Mouse (Mus musculus): ENCODE results near the gene Dnajc14. TPM values are rescaled to one million over a fixed set of nuclear protein-coding genes. Genes with fewer than 3 reads are reported as not detected.
A peak's percentile ranks its signal among the peaks of the same experiment; 100 is the strongest.
"Not testable (repeated sequence)": the region's sequence is repeated elsewhere in the genome, so short reads cannot be mapped to it uniquely, and the experiment has no call there.

Dnajc14 gene
- polyA plus RNA-seq, 1 experiment from 2014 or later = 31.0 TPM

DNA sequence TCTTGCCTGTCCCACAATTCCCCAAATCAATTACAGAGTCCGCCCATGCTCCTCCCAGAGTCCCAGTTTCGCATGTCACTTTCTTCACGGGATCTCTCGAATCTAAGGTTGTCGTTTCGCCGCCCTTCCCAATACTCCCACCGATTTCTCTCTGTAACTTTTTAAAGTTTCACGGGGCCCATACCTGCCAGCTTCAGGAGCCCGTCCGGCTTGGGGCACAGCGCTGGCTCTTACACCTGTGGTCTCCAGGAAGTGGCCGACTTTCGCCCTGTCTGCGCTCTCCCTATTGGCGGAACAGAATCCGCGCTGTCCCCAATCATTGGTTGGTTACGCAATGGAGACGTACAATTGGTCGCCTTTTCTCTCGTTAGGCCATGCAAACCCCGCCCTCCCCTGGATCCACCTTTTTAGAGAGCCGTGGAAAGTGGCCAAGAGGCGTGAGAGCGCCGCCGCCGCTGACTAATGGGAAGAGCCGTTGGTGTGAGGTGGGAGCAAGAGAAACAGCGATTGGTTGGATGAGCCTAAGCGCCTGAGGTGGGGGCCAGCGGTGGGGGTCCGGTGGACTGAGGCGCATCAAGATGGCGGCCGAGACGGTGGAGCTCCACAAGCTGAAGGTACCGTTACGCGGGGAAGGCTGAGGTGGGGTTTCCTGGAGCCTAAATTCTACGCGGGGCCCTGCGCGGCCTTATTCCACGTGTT is 17.6 kb downstream of the Dnajc14 start, which contains the start of gene Ormdl2:
Gene Ormdl2 (minus strand): TSS at position 288 of the 699 bp plus-strand sequence.
- ATAC-seq (ENCODE audit: insufficient number of reproducible peaks, insufficient read depth, low FRiP score, low read depth) = peak; percentile 99
- peak within 1 kb of the TSS; percentile 89 for H3K4me2 ChIP-seq (ENCODE audit: low read length)
- peak within 1 kb of the TSS; percentile 79 to 91 for H3K4me3 ChIP-seq (ENCODE audit: control insufficient read depth in 1 of 2, insufficient read depth in 1 of 2, low read depth in 1 of 2, low read length in 2 of 2)
- H3K27ac ChIP-seq (replicated peaks in 1 of 2; ENCODE audit: control insufficient read depth in 1 of 2, insufficient read depth in 1 of 2, low read depth in 2 of 2, low read length in 2 of 2) = peak within 1 kb of the TSS; percentile 55 to 69; a peak in 3 of 4 replicates
- no peaks in the 10 kb centered on the region for H3K27me3 ChIP-seq (ENCODE audit: control insufficient read depth, insufficient read depth, low read length)
- H3K9ac ChIP-seq (ENCODE audit: low read length) = peak within 1 kb of the TSS; percentile 92
- no peaks in the 10 kb centered on the region for H3K9me3 ChIP-seq (ENCODE audit: control insufficient read depth, low read length)
- peaks cover 0 to 15% of the 10 kb centered on the region in 2 experiments; a peak in 1 of 4 replicates for H3K4me1 ChIP-seq (ENCODE audit: control insufficient read depth in 2 of 2, insufficient read depth in 2 of 2, low read length in 2 of 2)
- WGBS = under 1% methylated on average over 46 of the region's 46 CpGs
- peaks cover 53% of the 10 kb centered on the region for H3K36me3 ChIP-seq (ENCODE audit: control insufficient read depth, insufficient read depth, low read length)

DNA sequence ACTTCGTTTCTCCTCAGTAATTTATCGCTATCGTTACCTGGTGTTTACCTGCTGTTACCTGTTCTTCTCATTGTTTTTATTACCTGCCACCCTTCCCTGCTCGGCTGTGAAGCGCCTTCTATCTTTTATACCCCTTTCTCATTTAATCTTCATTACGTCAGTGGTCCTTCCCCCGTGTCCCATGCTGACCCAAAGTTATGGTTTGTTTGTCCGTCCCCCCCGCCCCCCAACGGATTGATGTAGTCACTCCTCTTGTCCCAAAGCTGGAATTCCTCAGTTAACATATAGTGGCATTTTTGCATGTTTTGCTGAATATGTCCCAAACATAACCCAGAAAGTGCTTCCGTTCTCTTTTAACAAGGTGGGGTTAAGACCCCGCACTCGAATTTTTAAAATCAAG is 18.3 kb downstream of the Dnajc14 start:
- peak overlapping the region; percentile 92 for H3K9ac ChIP-seq (ENCODE audit: low read length)
- H3K27me3 ChIP-seq (ENCODE audit: control insufficient read depth, insufficient read depth, low read length) = no peaks in the 10 kb centered on the region
- H3K4me1 ChIP-seq (ENCODE audit: control insufficient read depth in 2 of 2, insufficient read depth in 2 of 2, low read length in 2 of 2) = peaks cover 0 to 15% of the 10 kb centered on the region in 2 experiments; a peak in 1 of 4 replicates
- peak overlapping the region; percentile 89 for H3K4me2 ChIP-seq (ENCODE audit: low read length)
- no peaks in the 10 kb centered on the region for H3K9me3 ChIP-seq (ENCODE audit: control insufficient read depth, low read length)
- WGBS = 4% methylated on average over 13 of the region's 13 CpGs
- peak overlapping the region; percentile 79 to 91 for H3K4me3 ChIP-seq (ENCODE audit: control insufficient read depth in 1 of 2, insufficient read depth in 1 of 2, low read depth in 1 of 2, low read length in 2 of 2)
- H3K36me3 ChIP-seq (ENCODE audit: control insufficient read depth, insufficient read depth, low read length) = peaks cover 50% of the 10 kb centered on the region
- no peak for ATAC-seq (ENCODE audit: insufficient number of reproducible peaks, insufficient read depth, low FRiP score, low read depth)
- H3K27ac ChIP-seq (replicated peaks in 1 of 2; ENCODE audit: control insufficient read depth in 1 of 2, insufficient read depth in 1 of 2, low read depth in 2 of 2, low read length in 2 of 2) = peak overlapping the region; percentile 55 to 69; a peak in 3 of 4 replicates

DNA sequence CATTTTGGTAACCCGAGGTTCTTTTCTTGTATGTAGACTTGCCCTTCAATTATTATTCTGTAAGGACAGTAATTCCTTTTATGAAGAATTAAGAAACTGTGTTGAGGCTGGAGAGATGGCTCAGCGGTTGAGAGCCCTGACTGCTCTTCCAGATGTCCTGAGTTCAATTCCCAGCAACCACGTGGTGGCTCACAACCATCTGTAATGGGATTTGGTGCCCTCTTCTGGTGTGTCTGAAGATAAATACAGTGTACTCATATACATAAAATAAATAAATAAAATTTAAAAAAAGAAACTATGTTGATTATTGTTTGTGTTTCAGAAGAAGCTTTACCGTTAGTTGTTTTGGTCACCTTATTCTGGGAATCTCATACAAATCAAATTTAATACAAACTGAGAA is 19.2 kb downstream of the Dnajc14 start:
- Histone ChIP-seq H3K36me3 (ENCODE audit: control insufficient read depth, insufficient read depth, low read length) (peaks cover 47% of the 10 kb centered on the region), H3K4me1 (ENCODE audit: control insufficient read depth in 2 of 2, insufficient read depth in 2 of 2, low read length in 2 of 2) (peaks cover 0 to 15% of the 10 kb centered on the region in 2 experiments; a peak in 1 of 4 replicates), H3K4me3 (ENCODE audit: control insufficient read depth in 1 of 2, insufficient read depth in 1 of 2, low read depth in 1 of 2, low read length in 2 of 2) (peak overlapping the region in 1 of 2 experiments; percentile 91; a peak in 1 of 4 replicates), H3K4me2 (ENCODE audit: low read length) (peak overlapping the region; percentile 89)
- ATAC-seq (ENCODE audit: insufficient number of reproducible peaks, insufficient read depth, low FRiP score, low read depth); H3K9me3 ChIP-seq (ENCODE audit: control insufficient read depth, low read length); H3K27ac ChIP-seq (replicated peaks in 1 of 2; ENCODE audit: control insufficient read depth in 1 of 2, insufficient read depth in 1 of 2, low read depth in 2 of 2, low read length in 2 of 2); H3K27me3 ChIP-seq (ENCODE audit: control insufficient read depth, insufficient read depth, low read length); H3K9ac ChIP-seq (ENCODE audit: low read length): not testable (repeated sequence)
- 68% methylated on average over 4 of the region's 4 CpGs for WGBS

GRCm38 (mm10) chr10:128823821-128824220 is 20.0 kb downstream of the Dnajc14 start:
- no peak for ATAC-seq (ENCODE audit: insufficient number of reproducible peaks, insufficient read depth, low FRiP score, low read depth)
- Histone ChIP-seq H3K9ac (ENCODE audit: low read length) (no peak overlapping the region), H3K4me2 (ENCODE audit: low read length) (no peak overlapping the region), H3K9me3 (ENCODE audit: control insufficient read depth, low read length) (no peaks in the 10 kb centered on the region), H3K4me3 (ENCODE audit: control insufficient read depth in 1 of 2, insufficient read depth in 1 of 2, low read depth in 1 of 2, low read length in 2 of 2) (no peak overlapping the region), H3K27ac (replicated peaks in 1 of 2; ENCODE audit: control insufficient read depth in 1 of 2, insufficient read depth in 1 of 2, low read depth in 2 of 2, low read length in 2 of 2) (no peak overlapping the region), H3K27me3 (ENCODE audit: control insufficient read depth, insufficient read depth, low read length) (no peaks in the 10 kb centered on the region), H3K4me1 (ENCODE audit: control insufficient read depth in 2 of 2, insufficient read depth in 2 of 2, low read length in 2 of 2) (peaks cover 0 to 15% of the 10 kb centered on the region in 2 experiments; a peak in 1 of 4 replicates), H3K36me3 (ENCODE audit: control insufficient read depth, insufficient read depth, low read length) (peaks cover 44% of the 10 kb centered on the region)
- WGBS = 95% methylated on average over 9 of the region's 9 CpGs

DNA sequence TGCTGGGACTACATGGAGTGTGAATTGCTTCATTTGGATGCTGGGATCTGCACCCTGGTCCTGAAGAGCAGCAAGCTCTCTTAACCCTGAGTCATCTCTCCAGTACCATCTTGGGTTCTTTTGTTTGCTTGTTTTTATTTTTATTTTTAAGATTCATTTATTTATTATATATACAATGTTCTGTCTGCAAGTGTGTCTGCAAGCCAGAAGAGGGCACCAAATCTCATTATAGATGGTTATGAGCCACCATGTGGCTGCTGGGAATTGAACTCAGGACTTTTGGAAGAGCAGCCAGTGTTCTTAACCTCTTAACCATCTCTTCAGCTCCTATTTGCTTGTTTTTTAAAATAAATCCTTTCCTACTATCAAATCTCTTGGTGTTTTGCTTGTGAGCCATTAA is 33.5 kb downstream of the Dnajc14 start:
- Histone ChIP-seq H3K27me3 (ENCODE audit: control insufficient read depth, insufficient read depth, low read length) (no peaks in the 10 kb centered on the region), H3K4me1 (ENCODE audit: control insufficient read depth in 2 of 2, insufficient read depth in 2 of 2, low read length in 2 of 2) (no peaks in the 10 kb centered on the region), H3K9ac (ENCODE audit: low read length) (no peak overlapping the region), H3K27ac (replicated peaks in 1 of 2; ENCODE audit: control insufficient read depth in 1 of 2, insufficient read depth in 1 of 2, low read depth in 2 of 2, low read length in 2 of 2) (no peak overlapping the region), H3K9me3 (ENCODE audit: control insufficient read depth, low read length) (no peaks in the 10 kb centered on the region), H3K4me2 (ENCODE audit: low read length) (no peak overlapping the region), H3K36me3 (ENCODE audit: control insufficient read depth, insufficient read depth, low read length) (peaks cover 88% of the 10 kb centered on the region), H3K4me3 (ENCODE audit: control insufficient read depth in 1 of 2, insufficient read depth in 1 of 2, low read depth in 1 of 2, low read length in 2 of 2) (no peak overlapping the region)
- no peak for ATAC-seq (ENCODE audit: insufficient number of reproducible peaks, insufficient read depth, low FRiP score, low read depth)

DNA sequence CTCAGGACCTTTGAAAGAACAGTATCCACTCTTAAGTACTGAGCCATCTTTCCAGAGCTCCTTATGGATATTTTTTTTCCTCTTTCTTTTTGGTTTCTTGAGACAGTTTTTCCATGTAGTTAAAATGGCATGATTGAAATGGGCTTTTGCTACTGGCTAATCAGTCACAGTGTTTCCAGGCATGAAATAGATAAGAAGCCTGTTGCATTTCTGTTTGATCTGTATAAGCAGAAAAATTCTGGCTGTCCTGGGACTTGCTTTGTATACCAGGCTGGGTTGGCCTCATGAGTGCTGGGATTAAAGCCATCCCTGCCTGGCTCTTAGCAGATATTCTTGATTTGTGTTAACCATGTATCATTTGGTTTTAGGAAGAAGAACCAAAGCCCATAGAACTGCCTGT is 35.6 kb downstream of the Dnajc14 start:
- Histone ChIP-seq H3K4me2 (ENCODE audit: low read length) (no peak overlapping the region), H3K9me3 (ENCODE audit: control insufficient read depth, low read length) (no peaks in the 10 kb centered on the region), H3K4me3 (ENCODE audit: control insufficient read depth in 1 of 2, insufficient read depth in 1 of 2, low read depth in 1 of 2, low read length in 2 of 2) (no peak overlapping the region), H3K4me1 (ENCODE audit: control insufficient read depth in 2 of 2, insufficient read depth in 2 of 2, low read length in 2 of 2) (no peaks in the 10 kb centered on the region), H3K27ac (replicated peaks in 1 of 2; ENCODE audit: control insufficient read depth in 1 of 2, insufficient read depth in 1 of 2, low read depth in 2 of 2, low read length in 2 of 2) (no peak overlapping the region), H3K36me3 (ENCODE audit: control insufficient read depth, insufficient read depth, low read length) (peaks cover 88% of the 10 kb centered on the region), H3K27me3 (ENCODE audit: control insufficient read depth, insufficient read depth, low read length) (no peaks in the 10 kb centered on the region), H3K9ac (ENCODE audit: low read length) (no peak overlapping the region)
- ATAC-seq (ENCODE audit: insufficient number of reproducible peaks, insufficient read depth, low FRiP score, low read depth) = no peak

DNA sequence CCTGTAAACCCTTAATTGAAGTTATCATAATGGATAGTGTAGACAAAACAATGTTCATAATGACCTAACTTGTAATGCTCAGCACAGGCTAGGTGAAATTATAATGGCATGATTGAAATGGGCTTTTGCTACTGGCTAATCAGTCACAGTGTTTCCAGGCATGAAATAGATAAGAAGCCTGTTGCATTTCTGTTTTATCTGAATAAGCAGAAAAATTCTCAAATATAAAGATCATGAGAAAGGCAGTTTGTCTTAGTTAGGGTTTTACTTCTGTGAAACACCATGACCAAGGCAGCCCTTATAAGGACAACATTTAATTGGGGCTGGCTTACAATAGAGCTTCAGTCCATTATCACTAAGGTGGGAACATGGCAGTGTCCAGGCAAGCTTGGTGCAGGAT is 36.8 kb downstream of the Dnajc14 start:
- Histone ChIP-seq H3K27ac (replicated peaks in 1 of 2; ENCODE audit: control insufficient read depth in 1 of 2, insufficient read depth in 1 of 2, low read depth in 2 of 2, low read length in 2 of 2) (no peak overlapping the region), H3K4me2 (ENCODE audit: low read length) (no peak overlapping the region), H3K36me3 (ENCODE audit: control insufficient read depth, insufficient read depth, low read length) (peaks cover 85% of the 10 kb centered on the region), H3K9me3 (ENCODE audit: control insufficient read depth, low read length) (no peaks in the 10 kb centered on the region), H3K4me3 (ENCODE audit: control insufficient read depth in 1 of 2, insufficient read depth in 1 of 2, low read depth in 1 of 2, low read length in 2 of 2) (no peak overlapping the region), H3K9ac (ENCODE audit: low read length) (no peak overlapping the region), H3K27me3 (ENCODE audit: control insufficient read depth, insufficient read depth, low read length) (no peaks in the 10 kb centered on the region), H3K4me1 (ENCODE audit: control insufficient read depth in 2 of 2, insufficient read depth in 2 of 2, low read length in 2 of 2) (no peaks in the 10 kb centered on the region)
- ATAC-seq (ENCODE audit: insufficient number of reproducible peaks, insufficient read depth, low FRiP score, low read depth) = no peak

- Histone ChIP-seq H3K36me3 (ENCODE audit: control insufficient read depth, insufficient read depth, low read length) (peaks cover 88% of the 10 kb centered on the region), H3K9ac (ENCODE audit: low read length) (no peak overlapping the region), H3K4me2 (ENCODE audit: low read length) (no peak overlapping the region), H3K27ac (replicated peaks in 1 of 2; ENCODE audit: control insufficient read depth in 1 of 2, insufficient read depth in 1 of 2, low read depth in 2 of 2, low read length in 2 of 2) (no peak overlapping the region), H3K27me3 (ENCODE audit: control insufficient read depth, insufficient read depth, low read length) (no peaks in the 10 kb centered on the region), H3K4me3 (ENCODE audit: control insufficient read depth in 1 of 2, insufficient read depth in 1 of 2, low read depth in 1 of 2, low read length in 2 of 2) (no peak overlapping the region), H3K4me1 (ENCODE audit: control insufficient read depth in 2 of 2, insufficient read depth in 2 of 2, low read length in 2 of 2) (no peaks in the 10 kb centered on the region), H3K9me3 (ENCODE audit: control insufficient read depth, low read length) (no peaks in the 10 kb centered on the region)
- WGBS = 92% methylated on average over 5 of the region's 5 CpGs
- ATAC-seq (ENCODE audit: insufficient number of reproducible peaks, insufficient read depth, low FRiP score, low read depth) = no peak
These were observed 39.4 kb downstream of the Dnajc14 start for GRCm38 (mm10) chr10:128843260-128843659.
